Mouse (Mus musculus) frontal cortex, adult 2 months (tissue): ENCODE measurements around the gene Krt8. TPM values are rescaled to one million over a fixed set of nuclear protein-coding genes. Genes with fewer than 3 reads are reported as not detected.
A peak's percentile ranks its signal among the peaks of the same experiment; 100 is the strongest.

Experiments used
- DNase-seq, 2 experiments: peaks; one replicate each; pipeline ENCODE4 v3.0.0; 2022; ENCODE audit warnings: low spot score in 1 of 2; ENCODE audit errors: extremely low spot score in 1 of 2
- polyA plus RNA-seq: library from polyadenylated mRNA; depleted of rRNA; stranded (reverse); fragments of >200 nt; gene quantifications from 2 replicates; pipeline ENCODE4 v1.2.3, GENCODE M21; 2012; rRNA removed

The Krt8 gene
- polyA plus RNA-seq, 1 experiment, result 1.7 TPM

DNA sequence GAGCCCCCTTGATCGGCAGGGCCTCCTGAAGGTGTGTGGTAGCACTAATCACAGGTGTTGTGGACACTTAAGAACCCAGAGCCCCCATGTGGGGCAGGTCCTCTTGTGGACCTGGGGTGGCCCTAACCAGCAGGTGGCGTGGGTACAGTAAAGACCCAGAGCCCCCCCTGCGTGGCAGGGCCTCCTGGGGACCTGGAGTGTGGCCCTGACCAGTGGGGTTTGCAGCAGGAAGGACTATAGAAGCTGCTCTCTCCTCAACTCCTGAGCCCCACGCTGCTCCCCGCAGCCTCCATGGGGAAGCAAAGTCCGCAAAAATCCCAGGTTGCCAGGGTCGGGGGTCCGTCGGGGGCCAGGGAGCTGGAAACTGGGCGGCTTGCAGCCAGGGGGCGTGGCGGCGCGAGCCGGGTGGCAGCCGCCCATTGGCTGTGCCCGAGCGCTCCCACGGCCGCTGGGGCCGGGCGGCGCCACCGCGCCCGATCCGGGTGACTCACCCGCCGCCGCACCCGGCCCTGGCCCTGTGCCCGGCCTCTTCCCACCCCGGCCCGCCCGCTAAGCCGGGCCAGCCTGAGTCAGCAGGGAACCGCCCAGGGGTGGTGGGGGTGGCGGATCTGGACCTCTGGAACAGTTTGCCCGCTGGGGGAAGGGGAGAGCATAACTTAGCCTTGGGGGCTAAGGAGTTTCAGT, 27.1 kb downstream of the Krt8 start:
- DNase-seq, result peak in 1 of 2 experiments; percentile 81

DNA sequence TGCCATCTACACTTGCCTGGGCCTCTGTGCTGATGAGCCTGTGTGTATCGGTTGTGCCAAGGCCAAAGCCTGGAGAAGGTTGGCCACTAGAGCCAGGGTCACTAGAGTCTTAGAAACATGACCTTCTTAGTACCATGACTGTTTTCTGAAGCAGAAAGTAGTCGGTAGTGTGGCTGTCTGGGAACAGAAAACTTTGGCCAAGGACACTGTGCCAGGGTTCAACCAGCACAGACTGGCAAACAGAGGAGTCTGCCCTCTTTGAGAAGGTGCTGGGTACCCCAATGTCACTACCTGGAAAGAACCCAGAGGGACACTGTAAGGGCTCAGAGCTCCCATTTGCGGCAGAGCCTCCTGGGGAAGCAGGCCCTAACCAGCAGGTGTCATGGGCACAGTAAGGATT, 27.6 kb downstream of the Krt8 start:
- DNase-seq, result no peak

DNA sequence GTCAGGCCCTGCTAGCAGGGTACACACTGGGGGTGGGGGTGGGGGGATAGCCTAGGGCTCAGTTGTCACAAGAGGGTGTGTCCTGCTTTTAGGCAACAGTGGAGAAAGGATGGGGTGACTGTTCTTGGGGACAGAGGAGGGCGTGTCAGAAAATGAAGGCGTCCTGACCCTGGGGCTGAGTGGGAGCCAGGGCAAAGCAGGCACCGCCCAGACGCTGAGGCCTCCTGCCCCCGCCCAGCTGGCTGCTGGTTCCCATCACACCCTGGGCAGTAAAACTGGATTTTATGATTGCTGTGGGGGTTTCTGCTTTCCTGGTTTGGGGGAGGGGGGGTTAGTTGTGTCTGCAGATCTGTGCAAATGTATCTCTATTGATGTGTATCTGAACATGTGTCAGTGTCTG, 28.3 kb downstream of the Krt8 start:
- no peak for DNase-seq

DNA sequence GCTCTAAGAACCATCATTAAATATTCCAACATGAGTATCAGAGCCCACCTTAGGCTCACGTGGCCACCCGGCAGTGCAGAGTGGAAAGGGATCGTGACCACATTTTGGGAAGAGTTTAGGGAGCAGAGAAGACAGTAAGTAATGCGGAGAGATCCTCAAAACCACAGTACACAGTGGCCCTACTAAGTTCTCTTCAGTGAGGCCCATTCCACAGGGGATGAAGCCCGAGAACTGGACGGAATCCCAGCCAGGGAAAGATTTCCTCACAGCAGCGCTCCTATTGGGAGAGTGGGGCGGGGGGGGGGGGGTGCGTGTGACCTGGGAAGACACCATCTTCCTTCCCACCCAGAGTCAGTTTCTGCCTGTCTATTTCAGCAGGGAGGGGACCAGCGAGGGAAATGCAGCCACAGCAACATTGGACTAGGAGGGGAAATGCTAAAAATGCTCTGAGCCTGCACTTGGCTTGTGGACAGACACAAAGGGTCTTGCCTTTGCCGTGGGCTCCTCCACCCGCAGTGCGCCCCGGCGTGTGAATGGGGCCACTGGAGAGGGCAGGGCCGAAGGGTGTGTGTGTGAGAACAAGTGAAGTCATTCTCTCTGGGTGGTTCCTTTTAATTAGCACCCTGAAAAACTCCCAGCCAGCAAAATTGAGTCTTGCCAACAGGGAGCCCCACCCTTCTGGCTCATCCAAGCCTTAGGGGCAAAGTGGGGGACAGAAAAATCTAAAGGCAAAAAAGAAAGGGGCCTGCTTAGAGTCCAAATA, 30.0 kb downstream of the Krt8 start:
- no peak for DNase-seq

DNA sequence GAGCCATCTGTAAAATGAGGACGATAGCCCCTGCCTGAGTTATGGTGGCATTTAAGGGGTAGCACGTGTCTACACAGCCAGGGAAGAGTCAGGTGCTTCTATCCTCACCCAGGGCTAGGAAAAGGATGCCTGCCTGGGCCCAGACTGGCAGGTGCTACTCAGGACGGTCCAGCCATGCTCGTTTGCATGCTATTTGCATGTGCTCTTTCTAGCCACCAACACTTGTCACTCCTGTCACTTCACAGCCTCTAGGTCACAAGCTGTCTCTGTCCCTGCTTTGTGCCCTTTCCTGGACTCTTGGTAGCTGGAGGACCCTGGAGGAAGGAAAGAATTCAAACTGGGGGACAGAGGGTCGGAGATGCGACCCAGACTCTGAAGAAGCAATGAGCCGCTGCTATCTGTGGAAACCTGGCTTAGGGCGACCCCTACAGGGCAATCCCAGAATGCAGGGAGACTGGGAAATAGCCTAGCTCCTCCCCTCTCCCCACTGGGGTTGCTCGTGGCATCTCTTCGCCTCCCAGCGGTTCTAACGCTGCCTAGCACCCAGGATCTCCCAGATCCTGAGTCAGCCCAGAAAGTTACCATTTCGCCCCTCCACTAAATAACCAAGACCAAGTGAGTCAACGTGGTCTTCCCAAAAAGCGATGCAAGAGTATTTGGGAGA, 30.7 kb downstream of the Krt8 start:
- peak; percentile 90 to 100 for DNase-seq

DNA sequence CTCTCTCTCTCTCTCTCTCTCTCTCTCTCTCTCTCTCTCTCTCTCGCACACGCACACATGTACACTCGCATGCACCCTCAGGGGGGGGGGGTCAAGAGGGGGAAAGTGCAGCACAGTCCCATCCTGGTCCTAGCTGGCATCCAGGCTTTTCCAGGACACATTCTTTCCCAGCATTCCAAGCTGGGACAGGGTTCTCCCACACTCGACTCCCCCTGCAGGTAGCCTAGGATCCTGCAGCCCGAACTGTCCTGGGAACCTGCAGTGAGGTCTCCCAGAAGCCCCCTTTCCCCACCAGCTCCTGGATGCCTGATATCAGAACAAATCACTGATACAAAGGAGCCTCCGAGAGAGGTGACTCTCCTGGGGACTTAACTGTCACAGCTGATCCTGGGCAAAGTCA, 33.7 kb downstream of the Krt8 start:
- DNase-seq, result peak in 1 of 2 experiments; percentile 49

GRCm38 (mm10) chr15:101966808-101967207, 37.5 kb downstream of the Krt8 start:
- DNase-seq, result no peak

DNA sequence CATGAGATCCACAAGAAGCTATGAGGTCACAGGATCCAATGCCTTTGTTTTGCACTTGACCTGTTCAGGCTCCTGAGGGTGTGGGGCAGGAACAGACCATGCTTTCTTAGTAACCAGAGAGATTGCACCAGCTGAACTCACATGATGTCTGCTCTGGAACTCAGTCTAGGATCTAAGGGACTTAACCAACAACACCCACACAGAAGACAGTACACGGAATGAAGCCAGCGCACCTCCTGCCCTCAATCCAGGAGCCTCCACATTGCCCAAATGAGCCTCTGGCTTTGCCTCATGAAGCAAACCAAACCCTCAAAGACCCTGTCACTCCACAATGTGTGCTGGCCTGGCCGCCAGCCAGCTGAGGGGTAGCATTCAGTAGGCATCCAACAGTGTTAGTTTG, 45.4 kb downstream of the Krt8 start:
- no peak for DNase-seq

GRCm38 (mm10) chr15:101954187-101954586, 50.1 kb downstream of the Krt8 start, which contains the start of gene Krt78:
Gene Krt78 (minus strand): TSS chr15:101954287.
- DNase-seq, result no peak

- DNase-seq, result no peak
Observed at GRCm38 (mm10) chr15:101952733-101953474, 51.4 kb downstream of the Krt8 start.

Other genes with a start within 250 kb of the Krt8 start
- gene Krt72, start 218.0 kb downstream of the Krt8 start, polyA plus RNA-seq, result 0.17 and 0.28 TPM in 2 replicates
- gene Krt73, start 202.1 kb downstream of the Krt8 start, polyA plus RNA-seq, result 0.78 and 0.92 TPM in 2 replicates
- 0.02 TPM in 1 of 2 replicates, not detected in the other for gene Krt2, start 186.3 kb downstream of the Krt8 start, polyA plus RNA-seq
- gene Krt1, start 153.7 kb downstream of the Krt8 start, polyA plus RNA-seq, result 3.8 and 5.4 TPM in 2 replicates
- 5.6 and 9.1 TPM in 2 replicates for gene Krt77, start 134.8 kb downstream of the Krt8 start, polyA plus RNA-seq
- not detected in 2 replicates for gene Krt76, start 111.6 kb downstream of the Krt8 start, polyA plus RNA-seq
- gene Krt4, start 79.7 kb downstream of the Krt8 start, polyA plus RNA-seq, result not detected in 2 replicates
- gene Krt79, start 64.2 kb downstream of the Krt8 start, polyA plus RNA-seq, result 0.34 TPM in 1 of 2 replicates, not detected in the other
- not detected in 2 replicates for gene Krt78, start 50.2 kb downstream of the Krt8 start, polyA plus RNA-seq
- gene Krt18, start 23.7 kb upstream of the Krt8 start, polyA plus RNA-seq, result 1.4 and 3.5 TPM in 2 replicates
- 108 and 115 TPM in 2 replicates for gene Eif4b, start 69.3 kb upstream of the Krt8 start, polyA plus RNA-seq
- gene Tns2, start 95.9 kb upstream of the Krt8 start, polyA plus RNA-seq, result 28.0 and 29.5 TPM in 2 replicates
- gene Spryd3, start 131.8 kb upstream of the Krt8 start, polyA plus RNA-seq, result 127 and 136 TPM in 2 replicates
- gene Igfbp6, start 139.9 kb upstream of the Krt8 start, polyA plus RNA-seq, result 46.3 and 51.8 TPM in 2 replicates
- gene Soat2, start 146.0 kb upstream of the Krt8 start, polyA plus RNA-seq, result 0.16 and 0.25 TPM in 2 replicates
- gene Zfp740, start 198.8 kb upstream of the Krt8 start, polyA plus RNA-seq, result 52.4 and 62.1 TPM in 2 replicates
- 32.9 and 42.0 TPM in 2 replicates for gene Csad, start 200.2 kb upstream of the Krt8 start, polyA plus RNA-seq
- 0.74 and 0.84 TPM in 2 replicates for gene Itgb7, start 227.5 kb upstream of the Krt8 start, polyA plus RNA-seq